Mouse (Mus musculus): ENCODE measurements around the gene Nadk. TPM values are rescaled to one million over a fixed set of nuclear protein-coding genes. Genes with fewer than 3 reads are reported as not detected.

Nadk gene
- polyA plus RNA-seq, 1 experiment, result 83.0 TPM

- TF ChIP-seq POLR2A (IDR thresholded peaks at IDR 0.05; ENCODE audit: insufficient read length, low read depth), result no peak
- no peak for TF ChIP-seq CEBPB (IDR thresholded peaks at IDR 0.05; ENCODE audit: insufficient read depth, poor library complexity, severe bottlenecking)
- no peak for TF ChIP-seq USF1 (IDR thresholded peaks at IDR 0.05; ENCODE audit: low read depth)
- no peak for TF ChIP-seq POLR2AphosphoS2 (IDR thresholded peaks at IDR 0.05; ENCODE audit: insufficient read length, low read depth)
- no peak for TF ChIP-seq E2F4 (IDR thresholded peaks at IDR 0.05; ENCODE audit: insufficient read depth)
- no peak for TF ChIP-seq TCF3 (IDR thresholded peaks at IDR 0.05; ENCODE audit: insufficient read length, low read depth)
- TF ChIP-seq MYOD1 (IDR thresholded peaks at IDR 0.05; ENCODE audit: control insufficient read depth in 1 of 3, insufficient read length in 2 of 3, low read depth in 2 of 3), result no peak
- TF ChIP-seq SRF (IDR thresholded peaks at IDR 0.05; ENCODE audit: control insufficient read depth, insufficient read length, low read depth), result no peak
- no peak for TF ChIP-seq REST (IDR thresholded peaks at IDR 0.05; ENCODE audit: insufficient read depth, insufficient read length)
- TF ChIP-seq MYOG (IDR thresholded peaks at IDR 0.05; ENCODE audit: control insufficient read depth in 1 of 3, insufficient read depth in 1 of 3, insufficient read length in 2 of 3, low read depth in 2 of 3), result no peak
- TF ChIP-seq MAX (IDR thresholded peaks at IDR 0.05; ENCODE audit: low read depth), result no peak
- TF ChIP-seq TCF12 (IDR thresholded peaks at IDR 0.05; ENCODE audit: insufficient read depth, poor library complexity, severe bottlenecking), result no peak
- no peak overlapping the region for H3K4me2 ChIP-seq (ENCODE audit: low read depth)
- no peak overlapping the region for H3ac ChIP-seq (ENCODE audit: control insufficient read depth, insufficient read length)
- H3K27me3 ChIP-seq (ENCODE audit: control insufficient read depth, insufficient read depth, insufficient read length), result no peaks in the 10 kb centered on the region
- H3K36me3 ChIP-seq (ENCODE audit: control insufficient read depth, insufficient read depth), result peaks cover 27% of the 10 kb centered on the region
- no peak overlapping the region for H3K4me3 ChIP-seq
- H3K79me2 ChIP-seq (ENCODE audit: control insufficient read depth, insufficient read depth), result no peaks in the 10 kb centered on the region
These were observed 27.2 kb downstream of the Nadk start for GRCm38 (mm10) chr4:155589356-155589755.

- Histone ChIP-seq H3K27me3 (ENCODE audit: control insufficient read depth, insufficient read depth, insufficient read length) (no peaks in the 10 kb centered on the region), H3K4me3 (no peak overlapping the region), H3K79me2 (ENCODE audit: control insufficient read depth, insufficient read depth) (no peaks in the 10 kb centered on the region), H3ac (ENCODE audit: control insufficient read depth, insufficient read length) (no peak overlapping the region), H3K4me2 (ENCODE audit: low read depth) (no peak overlapping the region), H3K36me3 (ENCODE audit: control insufficient read depth, insufficient read depth) (peaks cover 14% of the 10 kb centered on the region)
- TF ChIP-seq TCF3 (IDR thresholded peaks at IDR 0.05; ENCODE audit: insufficient read length, low read depth) (no peak), TCF12 (IDR thresholded peaks at IDR 0.05; ENCODE audit: insufficient read depth, poor library complexity, severe bottlenecking) (no peak), SRF (IDR thresholded peaks at IDR 0.05; ENCODE audit: control insufficient read depth, insufficient read length, low read depth) (no peak)
These were observed 29.0 kb downstream of the Nadk start for GRCm38 (mm10) chr4:155591012-155591719.

DNA sequence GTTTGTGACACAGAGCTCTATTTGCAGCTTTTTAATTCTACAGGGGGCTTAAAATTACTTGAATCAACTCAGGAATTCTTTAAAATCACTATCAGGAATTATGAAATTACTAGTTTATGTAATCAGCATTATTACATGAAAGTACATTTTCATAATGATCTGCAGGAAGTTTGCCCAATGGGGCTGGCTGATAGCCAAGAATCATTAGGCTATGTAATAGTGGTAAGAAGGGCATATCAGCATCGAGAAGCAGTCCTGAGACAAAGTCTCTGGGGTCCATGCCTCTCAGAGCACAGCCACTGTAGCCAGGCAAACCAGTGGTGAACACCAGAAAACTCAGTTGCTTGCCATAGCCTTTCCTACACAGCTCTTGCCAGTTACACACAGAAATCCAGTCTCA lies 31.6 kb downstream of the Nadk start:
- Histone ChIP-seq H3ac (ENCODE audit: control insufficient read depth, insufficient read length) (no peak overlapping the region), H3K79me2 (ENCODE audit: control insufficient read depth, insufficient read depth) (no peaks in the 10 kb centered on the region), H3K4me2 (ENCODE audit: low read depth) (no peak overlapping the region), H3K36me3 (ENCODE audit: control insufficient read depth, insufficient read depth) (peaks cover 7% of the 10 kb centered on the region), H3K4me3 (no peak overlapping the region), H3K27me3 (ENCODE audit: control insufficient read depth, insufficient read depth, insufficient read length) (no peaks in the 10 kb centered on the region)
- TF ChIP-seq E2F4 (IDR thresholded peaks at IDR 0.05; ENCODE audit: insufficient read depth), result no peak
- TF ChIP-seq POLR2AphosphoS2 (IDR thresholded peaks at IDR 0.05; ENCODE audit: insufficient read length, low read depth), result no peak
- TF ChIP-seq CEBPB (IDR thresholded peaks at IDR 0.05; ENCODE audit: insufficient read depth, poor library complexity, severe bottlenecking), result no peak
- no peak for TF ChIP-seq REST (IDR thresholded peaks at IDR 0.05; ENCODE audit: insufficient read depth, insufficient read length)
- TF ChIP-seq POLR2A (IDR thresholded peaks at IDR 0.05; ENCODE audit: insufficient read length, low read depth), result no peak

DNA sequence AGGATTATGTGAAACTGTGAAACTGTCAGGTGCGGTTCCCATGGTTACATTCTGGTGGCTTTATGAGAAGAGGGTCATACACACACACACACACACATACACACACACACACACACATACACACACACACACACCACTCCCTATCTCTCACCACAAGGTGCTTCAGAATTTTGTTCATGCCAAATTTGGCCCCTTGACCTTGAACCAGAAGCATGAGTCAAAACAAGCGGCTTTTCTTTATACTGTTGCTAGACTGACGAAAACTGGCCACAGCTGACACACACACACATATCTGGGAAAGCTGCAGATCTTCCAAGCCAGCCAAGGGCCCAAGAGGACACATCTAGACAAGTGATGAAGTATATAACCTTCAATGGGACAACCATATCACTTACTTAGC lies 33.6 kb downstream of the Nadk start:
- H3K36me3 ChIP-seq (ENCODE audit: control insufficient read depth, insufficient read depth), result no peaks in the 10 kb centered on the region
- H3K27me3 ChIP-seq (ENCODE audit: control insufficient read depth, insufficient read depth, insufficient read length), result no peaks in the 10 kb centered on the region
- no peak overlapping the region for H3K4me3 ChIP-seq
- H3ac ChIP-seq (ENCODE audit: control insufficient read depth, insufficient read length), result no peak overlapping the region
- H3K79me2 ChIP-seq (ENCODE audit: control insufficient read depth, insufficient read depth), result no peaks in the 10 kb centered on the region
- H3K4me2 ChIP-seq (ENCODE audit: low read depth), result peak overlapping the region; percentile 36
- TF ChIP-seq SRF (IDR thresholded peaks at IDR 0.05; ENCODE audit: control insufficient read depth, insufficient read length, low read depth), result no peak
- no peak for TF ChIP-seq CEBPB (IDR thresholded peaks at IDR 0.05; ENCODE audit: insufficient read depth, poor library complexity, severe bottlenecking)
- no peak for TF ChIP-seq MYOD1 (IDR thresholded peaks at IDR 0.05; ENCODE audit: control insufficient read depth in 1 of 3, insufficient read length in 2 of 3, low read depth in 2 of 3)
- no peak for TF ChIP-seq E2F4 (IDR thresholded peaks at IDR 0.05; ENCODE audit: insufficient read depth)
- TF ChIP-seq TCF12 (IDR thresholded peaks at IDR 0.05; ENCODE audit: insufficient read depth, poor library complexity, severe bottlenecking), result no peak
- no peak for TF ChIP-seq MAX (IDR thresholded peaks at IDR 0.05; ENCODE audit: low read depth)
- TF ChIP-seq POLR2AphosphoS2 (IDR thresholded peaks at IDR 0.05; ENCODE audit: insufficient read length, low read depth), result no peak
- no peak for TF ChIP-seq MYOG (IDR thresholded peaks at IDR 0.05; ENCODE audit: control insufficient read depth in 1 of 3, insufficient read depth in 1 of 3, insufficient read length in 2 of 3, low read depth in 2 of 3)
- TF ChIP-seq USF1 (IDR thresholded peaks at IDR 0.05; ENCODE audit: low read depth), result no peak

DNA sequence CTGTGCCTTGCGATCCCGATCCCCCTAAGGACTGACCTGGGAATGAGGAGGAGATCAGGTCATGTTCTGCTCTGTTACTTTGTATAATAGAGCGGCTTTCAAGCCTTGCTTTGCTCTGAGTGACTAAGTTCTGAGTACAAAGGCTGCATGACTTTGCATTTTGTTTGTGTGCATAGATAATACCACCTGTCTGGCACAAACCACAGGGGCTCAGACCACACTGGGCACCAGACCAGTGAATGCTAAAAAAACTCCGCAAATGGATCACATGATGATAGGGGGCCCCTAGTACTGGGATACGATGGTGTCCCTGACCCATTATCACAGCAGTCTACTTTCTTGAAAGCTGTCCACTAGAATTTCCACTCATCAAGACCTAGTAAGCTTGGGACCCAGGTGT lies 34.4 kb downstream of the Nadk start:
- TF ChIP-seq REST (IDR thresholded peaks at IDR 0.05; ENCODE audit: insufficient read depth, insufficient read length), result no peak
- no peak for TF ChIP-seq MAX (IDR thresholded peaks at IDR 0.05; ENCODE audit: low read depth)
- TF ChIP-seq MYOD1 (IDR thresholded peaks at IDR 0.05; ENCODE audit: control insufficient read depth in 1 of 3, insufficient read length in 2 of 3, low read depth in 2 of 3), result peak in 1 of 3 experiments; percentile 56
- TF ChIP-seq POLR2AphosphoS2 (IDR thresholded peaks at IDR 0.05; ENCODE audit: insufficient read length, low read depth), result no peak
- no peak for TF ChIP-seq E2F4 (IDR thresholded peaks at IDR 0.05; ENCODE audit: insufficient read depth)
- H3ac ChIP-seq (ENCODE audit: control insufficient read depth, insufficient read length), result no peak overlapping the region
- no peak overlapping the region for H3K4me3 ChIP-seq
- H3K79me2 ChIP-seq (ENCODE audit: control insufficient read depth, insufficient read depth), result no peaks in the 10 kb centered on the region
- peak overlapping the region; percentile 36 for H3K4me2 ChIP-seq (ENCODE audit: low read depth)
- H3K36me3 ChIP-seq (ENCODE audit: control insufficient read depth, insufficient read depth), result no peaks in the 10 kb centered on the region
- no peaks in the 10 kb centered on the region for H3K27me3 ChIP-seq (ENCODE audit: control insufficient read depth, insufficient read depth, insufficient read length)
